Mouse (Mus musculus): ENCODE measurements around the gene Tmem255b. TPM values are rescaled to one million over a fixed set of nuclear protein-coding genes. Genes with fewer than 3 reads are reported as not detected.

The Tmem255b gene
- polyA plus RNA-seq, 1 experiment: 4.0 TPM

DNA sequence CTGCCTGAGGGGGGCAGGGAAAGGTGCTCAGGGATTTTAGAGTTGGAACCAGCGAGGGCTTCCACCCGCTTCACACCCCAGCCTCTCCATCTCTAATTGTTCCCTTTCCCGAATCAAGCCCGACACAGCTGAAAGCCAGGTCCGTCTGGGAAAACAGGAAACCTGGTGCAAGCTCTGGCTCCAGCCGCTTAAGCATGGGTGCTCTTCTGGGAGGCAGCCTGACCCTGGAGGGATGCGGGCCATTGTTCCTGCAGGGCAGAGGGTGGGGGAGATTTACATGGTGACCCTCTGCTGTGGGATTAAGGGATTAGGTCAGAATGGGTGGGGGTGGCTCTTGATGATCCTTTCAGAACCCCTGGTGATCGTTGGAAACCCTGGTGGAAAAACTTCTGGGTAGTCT, 1.1 kb downstream of the Tmem255b start:
- Histone ChIP-seq H3K27ac (ENCODE audit: insufficient read depth, low read length) (no peak overlapping the region), H3K4me3 (ENCODE audit: insufficient read depth, low read length) (no peak overlapping the region; the same call in 1 of the 2 replicates), H3K4me1 (ENCODE audit: control insufficient read depth, insufficient read depth, low read length) (no peaks in the 10 kb centered on the region)
- no peak for TF ChIP-seq POLR2A (IDR thresholded peaks at IDR 0.05; ENCODE audit: extremely low read depth, insufficient read depth, low read length)
- TF ChIP-seq CTCF (IDR thresholded peaks at IDR 0.05; ENCODE audit: extremely low read depth, insufficient read depth, low read length): no peak

DNA sequence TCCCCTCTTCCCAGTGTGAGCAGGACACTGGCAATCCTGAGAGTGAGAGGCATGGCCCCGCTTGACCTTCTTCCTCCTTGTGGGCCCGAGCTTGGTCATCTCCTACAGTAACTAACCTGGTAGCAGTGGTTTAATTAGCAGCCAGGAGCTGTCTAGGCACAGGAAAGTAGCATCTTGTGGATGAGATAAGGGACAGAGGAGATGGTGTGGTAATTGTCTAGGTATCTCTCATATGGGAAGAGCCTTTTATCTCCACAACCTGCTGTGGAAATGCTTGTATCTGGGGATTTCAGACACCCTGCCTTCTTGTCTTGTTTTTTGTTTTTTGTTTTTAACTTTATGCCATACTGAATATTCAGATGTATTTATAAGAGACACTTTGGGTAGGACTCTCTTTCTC, 2.5 kb downstream of the Tmem255b start:
- no peak overlapping the region for H3K27ac ChIP-seq (ENCODE audit: insufficient read depth, low read length)
- H3K4me3 ChIP-seq (ENCODE audit: insufficient read depth, low read length): no peak overlapping the region
- no peak for TF ChIP-seq POLR2A (IDR thresholded peaks at IDR 0.05; ENCODE audit: extremely low read depth, insufficient read depth, low read length)
- no peak for TF ChIP-seq CTCF (IDR thresholded peaks at IDR 0.05; ENCODE audit: extremely low read depth, insufficient read depth, low read length)
- H3K4me1 ChIP-seq (ENCODE audit: control insufficient read depth, insufficient read depth, low read length): no peaks in the 10 kb centered on the region

DNA sequence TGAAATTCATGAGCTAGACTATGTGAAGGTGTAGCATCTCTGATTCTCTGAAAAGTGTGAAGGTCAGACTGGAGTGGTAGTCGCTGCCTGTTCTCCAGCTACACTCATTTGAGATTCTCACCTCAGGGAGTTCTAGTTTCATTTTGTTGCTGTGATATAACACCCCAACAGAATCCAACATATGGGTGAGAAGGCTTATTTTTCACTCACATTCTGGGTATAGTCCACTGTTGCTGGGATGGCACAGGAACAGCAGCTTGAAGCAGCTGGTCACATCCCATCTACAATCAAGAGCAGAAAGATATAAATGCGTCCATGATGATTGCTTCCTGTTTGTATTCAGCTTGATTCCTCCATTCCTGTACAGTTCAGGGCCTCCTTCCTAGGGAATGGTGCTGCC, 7.2 kb downstream of the Tmem255b start:
- H3K4me3 ChIP-seq (ENCODE audit: insufficient read depth, low read length): no peak overlapping the region
- no peak overlapping the region for H3K27ac ChIP-seq (ENCODE audit: insufficient read depth, low read length)
- H3K4me1 ChIP-seq (ENCODE audit: control insufficient read depth, insufficient read depth, low read length): no peaks in the 10 kb centered on the region
- TF ChIP-seq POLR2A (IDR thresholded peaks at IDR 0.05; ENCODE audit: extremely low read depth, insufficient read depth, low read length) (no peak), CTCF (IDR thresholded peaks at IDR 0.05; ENCODE audit: extremely low read depth, insufficient read depth, low read length) (no peak)

DNA sequence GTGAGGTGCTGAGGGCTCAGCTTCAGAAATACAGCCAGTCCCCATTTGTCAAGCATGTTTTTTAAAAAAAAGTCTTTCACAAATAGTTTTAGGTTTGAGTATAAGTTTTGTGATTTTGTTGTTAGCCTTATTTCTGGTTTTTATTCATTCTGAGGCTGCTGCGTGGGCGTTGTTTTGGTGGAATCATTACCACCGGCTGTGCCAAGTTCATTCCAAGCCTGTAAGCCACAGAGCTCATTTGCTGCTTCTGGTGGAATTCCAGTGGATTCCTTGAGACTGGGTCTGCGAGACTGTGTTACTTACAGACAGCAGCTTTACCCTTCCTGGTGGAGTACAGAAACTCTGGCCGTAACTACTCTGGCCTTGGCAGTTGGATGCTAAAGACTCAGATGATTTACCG, 11.5 kb downstream of the Tmem255b start:
- TF ChIP-seq CTCF (IDR thresholded peaks at IDR 0.05; ENCODE audit: extremely low read depth, insufficient read depth, low read length): no peak
- no peak for TF ChIP-seq POLR2A (IDR thresholded peaks at IDR 0.05; ENCODE audit: extremely low read depth, insufficient read depth, low read length)
- no peaks in the 10 kb centered on the region for H3K4me1 ChIP-seq (ENCODE audit: control insufficient read depth, insufficient read depth, low read length)

DNA sequence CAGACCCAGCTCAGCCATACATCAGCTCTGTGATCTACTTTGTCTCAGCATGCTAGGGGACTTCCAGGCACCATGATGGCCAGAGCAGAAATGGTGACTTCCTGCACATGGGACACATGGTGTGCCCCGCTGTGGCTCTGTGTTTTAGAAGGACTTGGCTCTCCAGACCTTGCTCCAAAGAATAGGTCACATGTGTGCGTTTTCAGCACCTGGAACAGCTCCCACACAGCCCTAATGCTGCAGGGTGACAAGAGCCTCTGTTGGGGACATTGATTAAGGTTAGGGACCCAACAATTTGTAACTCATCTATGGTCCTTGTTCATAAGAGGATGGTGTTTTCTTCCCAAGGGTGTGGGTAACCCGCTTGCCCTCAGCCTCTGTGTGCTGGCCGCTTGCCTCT, 13.2 kb downstream of the Tmem255b start:
- H3K4me1 ChIP-seq (ENCODE audit: control insufficient read depth, insufficient read depth, low read length): no peaks in the 10 kb centered on the region
- H3K27ac ChIP-seq (ENCODE audit: insufficient read depth, low read length): no peak overlapping the region
- H3K4me3 ChIP-seq (ENCODE audit: insufficient read depth, low read length): no peak overlapping the region
- no peak for TF ChIP-seq CTCF (IDR thresholded peaks at IDR 0.05; ENCODE audit: extremely low read depth, insufficient read depth, low read length)
- no peak for TF ChIP-seq POLR2A (IDR thresholded peaks at IDR 0.05; ENCODE audit: extremely low read depth, insufficient read depth, low read length)

More for the DNA sequence above, 11.5 kb downstream of the Tmem255b start:
- Histone ChIP-seq H3K4me3 (ENCODE audit: insufficient read depth, low read length) (no peak overlapping the region), H3K27ac (ENCODE audit: insufficient read depth, low read length) (no peak overlapping the region)

DNA sequence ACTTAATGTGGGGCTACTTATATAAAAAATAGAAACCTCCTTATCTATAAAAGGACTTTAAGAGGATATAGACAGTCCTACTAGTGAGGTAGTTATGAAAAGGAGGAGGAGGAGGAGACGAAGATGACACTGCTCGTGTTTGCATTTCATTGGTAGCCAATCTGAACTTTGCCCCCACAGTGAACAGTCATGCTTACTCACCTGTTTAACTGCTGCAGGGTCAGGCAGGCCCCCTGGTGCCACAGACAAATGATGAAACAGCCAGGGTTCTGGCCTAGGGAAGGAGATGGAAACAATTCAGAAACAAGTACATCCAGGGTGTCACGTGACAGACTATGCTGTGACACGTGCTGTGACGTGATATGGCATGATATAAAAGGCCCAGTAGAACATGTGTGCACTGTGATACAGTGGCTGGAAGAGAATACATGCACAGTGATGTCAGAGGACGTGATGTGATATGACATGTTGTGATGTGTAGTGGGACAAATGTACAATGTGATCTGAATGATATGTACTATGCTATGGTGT, 16.8 kb downstream of the Tmem255b start:
- H3K27ac ChIP-seq (ENCODE audit: insufficient read depth, low read length): no peak overlapping the region
- no peaks in the 10 kb centered on the region for H3K4me1 ChIP-seq (ENCODE audit: control insufficient read depth, insufficient read depth, low read length)
- H3K4me3 ChIP-seq (ENCODE audit: insufficient read depth, low read length): no peak overlapping the region
- no peak for TF ChIP-seq CTCF (IDR thresholded peaks at IDR 0.05; ENCODE audit: extremely low read depth, insufficient read depth, low read length)

DNA sequence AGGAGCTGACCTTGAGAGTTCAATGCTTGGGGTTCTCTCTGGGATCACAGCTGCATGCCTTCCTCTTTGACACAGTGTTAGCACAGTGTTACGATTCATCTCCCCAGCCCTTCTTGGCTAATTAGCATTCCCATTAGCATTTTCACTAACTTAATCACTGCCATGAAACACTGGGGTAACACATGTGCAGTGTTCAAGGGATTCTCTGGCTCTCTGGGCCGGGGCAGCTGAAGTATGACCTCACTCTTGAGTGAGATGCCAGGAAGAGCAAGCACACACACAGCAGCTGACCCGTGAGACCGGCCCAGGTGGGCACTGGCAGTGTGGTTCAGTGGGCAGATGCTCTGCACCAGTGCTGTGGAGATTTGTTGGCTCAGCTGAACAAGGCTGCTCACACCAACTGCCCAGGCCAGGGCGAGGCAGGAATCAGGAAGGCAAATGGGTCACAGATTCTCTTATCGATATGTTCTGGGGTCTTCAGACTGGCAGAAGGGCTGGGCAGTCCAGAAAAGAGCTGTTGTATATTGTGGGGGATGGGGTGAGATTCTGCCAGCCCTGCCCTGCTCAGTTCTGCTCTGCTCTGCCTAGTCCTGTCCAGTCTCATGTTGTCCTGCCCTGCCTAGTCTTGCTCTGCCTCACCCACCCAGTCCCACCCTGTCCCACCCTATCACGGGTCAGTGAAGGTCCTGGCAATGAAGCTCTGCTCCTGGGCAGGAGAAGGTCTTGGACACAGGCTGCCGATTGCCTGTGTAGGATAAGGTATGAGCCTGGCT, 19.5 kb downstream of the Tmem255b start:
- Histone ChIP-seq H3K4me3 (ENCODE audit: insufficient read depth, low read length) (no peak overlapping the region), H3K27ac (ENCODE audit: insufficient read depth, low read length) (no peak overlapping the region), H3K4me1 (ENCODE audit: control insufficient read depth, insufficient read depth, low read length) (no peaks in the 10 kb centered on the region)
- TF ChIP-seq CTCF (IDR thresholded peaks at IDR 0.05; ENCODE audit: extremely low read depth, insufficient read depth, low read length) (no peak), POLR2A (IDR thresholded peaks at IDR 0.05; ENCODE audit: extremely low read depth, insufficient read depth, low read length) (no peak)

DNA sequence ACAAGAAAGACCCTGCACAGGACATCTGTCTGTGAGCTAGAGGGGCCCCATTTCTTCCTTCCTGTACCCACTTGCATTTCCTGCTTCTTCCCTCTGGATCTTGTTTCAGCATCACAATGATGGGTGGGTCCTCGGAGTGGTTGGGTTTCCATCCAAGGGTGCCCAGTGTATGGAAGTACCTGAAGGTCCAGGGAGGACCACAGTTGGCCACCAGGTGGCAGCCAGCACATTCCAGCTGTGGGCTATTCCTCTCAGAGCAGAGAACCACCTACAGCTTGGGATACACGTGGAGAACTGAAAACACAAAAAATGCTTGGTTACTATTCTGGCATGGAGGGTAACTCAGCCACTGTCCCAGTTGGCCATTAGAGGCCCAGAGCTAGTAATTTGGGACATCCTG, 20.3 kb downstream of the Tmem255b start:
- Histone ChIP-seq H3K27ac (ENCODE audit: insufficient read depth, low read length) (no peak overlapping the region), H3K4me3 (ENCODE audit: insufficient read depth, low read length) (no peak overlapping the region), H3K4me1 (ENCODE audit: control insufficient read depth, insufficient read depth, low read length) (no peaks in the 10 kb centered on the region)
- TF ChIP-seq POLR2A (IDR thresholded peaks at IDR 0.05; ENCODE audit: extremely low read depth, insufficient read depth, low read length) (no peak), CTCF (IDR thresholded peaks at IDR 0.05; ENCODE audit: extremely low read depth, insufficient read depth, low read length) (peak; percentile 59)

DNA sequence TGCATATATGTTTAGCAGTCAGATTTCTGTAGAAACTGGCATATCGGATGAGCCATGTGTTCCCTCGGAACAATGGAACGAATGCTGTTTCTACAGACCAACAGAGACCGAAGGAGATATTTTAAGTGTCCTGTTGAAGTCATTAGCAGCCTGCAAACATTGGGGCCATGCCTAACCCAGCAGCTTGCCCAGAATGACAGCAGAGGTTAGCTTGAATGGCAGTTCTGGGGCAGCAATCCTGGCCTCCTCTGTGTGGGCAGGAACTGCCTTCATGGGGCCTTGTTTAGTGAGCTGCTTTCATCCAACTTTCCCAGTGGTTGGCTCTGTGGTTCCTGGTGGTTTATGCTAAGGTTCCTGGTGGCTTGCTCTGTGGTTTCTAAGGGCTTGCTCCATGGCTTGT, 24.4 kb downstream of the Tmem255b start:
- no peak for TF ChIP-seq CTCF (IDR thresholded peaks at IDR 0.05; ENCODE audit: extremely low read depth, insufficient read depth, low read length)
- TF ChIP-seq POLR2A (IDR thresholded peaks at IDR 0.05; ENCODE audit: extremely low read depth, insufficient read depth, low read length): no peak
- Histone ChIP-seq H3K27ac (ENCODE audit: insufficient read depth, low read length) (no peak overlapping the region), H3K4me1 (ENCODE audit: control insufficient read depth, insufficient read depth, low read length) (no peaks in the 10 kb centered on the region), H3K4me3 (ENCODE audit: insufficient read depth, low read length) (no peak overlapping the region)

DNA sequence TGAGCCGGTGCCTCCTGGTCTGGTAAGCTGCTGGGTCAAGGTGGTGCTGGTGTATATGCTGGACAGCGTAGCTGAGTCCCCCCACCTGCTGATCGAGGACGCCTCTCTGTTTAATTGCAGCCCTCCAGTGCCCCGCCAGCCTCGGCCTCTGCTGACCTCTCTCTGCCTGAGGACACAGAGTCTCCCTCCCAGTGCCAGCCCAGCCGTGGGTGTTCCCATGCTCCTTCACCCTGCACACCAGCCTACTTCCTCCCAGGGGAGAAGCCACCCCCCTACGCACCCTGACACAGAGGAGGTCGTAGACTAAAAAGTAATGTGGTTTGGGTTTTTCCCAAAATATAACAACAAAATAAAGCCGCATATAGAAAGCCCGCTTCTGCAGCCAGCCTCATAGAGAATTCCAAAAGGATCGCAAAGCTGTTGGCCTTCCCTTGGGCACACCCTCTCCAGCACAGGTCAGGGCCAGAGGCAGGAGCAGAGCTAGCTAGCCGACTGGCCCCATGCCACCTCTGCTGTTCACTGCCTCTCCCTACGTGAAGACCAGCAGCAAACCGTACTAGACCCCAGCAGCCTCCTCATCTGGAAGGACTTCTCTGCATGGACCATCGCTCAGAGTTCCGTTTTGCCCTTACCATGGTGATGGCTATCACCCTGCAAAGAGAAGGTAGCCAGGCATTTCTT, 26.2 kb downstream of the Tmem255b start:
- H3K27ac ChIP-seq (ENCODE audit: insufficient read depth, low read length): no peak overlapping the region
- H3K4me1 ChIP-seq (ENCODE audit: control insufficient read depth, insufficient read depth, low read length): no peaks in the 10 kb centered on the region
- no peak overlapping the region for H3K4me3 ChIP-seq (ENCODE audit: insufficient read depth, low read length)
- TF ChIP-seq CTCF (IDR thresholded peaks at IDR 0.05; ENCODE audit: extremely low read depth, insufficient read depth, low read length) (no peak), POLR2A (IDR thresholded peaks at IDR 0.05; ENCODE audit: extremely low read depth, insufficient read depth, low read length) (no peak)
